Mouse (Mus musculus) A20 (cell line): ENCODE measurements at regions not wholly inside any gene's neighbourhood (a gene's known extent, or its start where the extent isn't known, plus 50 kb on each side); places are given as distances from the start of the nearest gene placed in this dataset.
"Not testable (repeated sequence)": the region's sequence is repeated elsewhere in the genome, so short reads cannot be mapped to it uniquely, and the experiment has no call there.

Source experiments
- DNase-seq: peaks from one replicate; pipeline ENCODE4 v3.0.0-alpha.2; 2011; ENCODE audit warnings: low read depth, low spot score

DNA sequence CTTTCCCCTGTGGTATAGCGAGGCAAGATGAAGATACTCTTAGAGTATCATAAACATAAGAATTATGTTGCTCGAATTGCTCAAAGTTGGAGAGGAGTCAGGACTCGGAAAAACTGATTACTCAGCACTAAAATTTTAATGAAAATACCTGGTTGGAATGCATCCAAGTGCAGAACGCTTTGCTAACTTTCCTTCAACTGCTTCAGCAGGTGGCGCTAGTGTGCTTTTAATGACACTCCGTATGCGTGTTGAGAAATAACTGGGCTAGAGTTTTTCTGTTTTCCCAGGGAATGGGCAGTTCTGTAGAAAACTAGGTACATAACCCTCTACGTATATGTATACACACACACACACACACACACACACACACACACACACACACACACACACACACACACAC is 221.0 kb downstream of the Grxcr1 start:
- peak; percentile 60 for DNase-seq

DNA sequence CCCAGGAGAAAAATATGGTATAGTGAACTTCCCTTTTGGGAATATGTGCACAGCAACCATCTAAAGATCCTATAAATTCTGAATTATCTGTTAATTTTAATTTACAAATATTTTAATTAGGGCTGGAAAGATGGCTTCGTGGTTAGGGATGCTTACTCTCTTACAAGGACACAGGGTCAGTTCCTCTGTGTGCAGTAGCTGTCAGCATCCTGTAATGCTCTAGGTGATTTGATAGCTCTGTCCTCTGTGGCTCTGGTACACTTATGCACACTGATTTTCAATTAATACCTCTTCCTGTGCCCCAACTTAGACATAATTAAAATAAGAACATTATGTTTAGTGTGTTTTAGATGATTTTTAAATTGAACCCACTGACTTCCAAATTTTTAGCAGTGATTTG is 221.8 kb downstream of the Grxcr1 start:
- DNase-seq: no peak

DNA sequence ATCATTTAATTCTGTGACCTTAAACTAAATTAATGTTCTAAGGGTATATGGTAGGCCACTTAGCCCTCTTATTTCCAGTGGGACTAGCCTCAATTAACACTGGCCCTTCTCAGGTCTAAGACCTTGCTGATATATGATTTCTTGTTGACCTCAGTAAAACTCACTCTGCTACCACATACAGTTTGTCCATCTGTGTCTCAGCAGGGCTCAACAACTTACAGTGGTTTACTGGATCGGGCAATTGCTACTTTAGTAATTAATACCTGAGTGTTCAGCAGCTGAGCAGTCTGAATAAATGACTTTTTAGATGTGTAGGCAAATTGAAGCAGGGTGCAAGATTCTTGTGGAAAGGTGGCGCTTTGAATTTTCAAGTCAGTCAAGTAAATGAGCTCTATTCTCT is 222.5 kb downstream of the Grxcr1 start:
- DNase-seq: no peak

DNA sequence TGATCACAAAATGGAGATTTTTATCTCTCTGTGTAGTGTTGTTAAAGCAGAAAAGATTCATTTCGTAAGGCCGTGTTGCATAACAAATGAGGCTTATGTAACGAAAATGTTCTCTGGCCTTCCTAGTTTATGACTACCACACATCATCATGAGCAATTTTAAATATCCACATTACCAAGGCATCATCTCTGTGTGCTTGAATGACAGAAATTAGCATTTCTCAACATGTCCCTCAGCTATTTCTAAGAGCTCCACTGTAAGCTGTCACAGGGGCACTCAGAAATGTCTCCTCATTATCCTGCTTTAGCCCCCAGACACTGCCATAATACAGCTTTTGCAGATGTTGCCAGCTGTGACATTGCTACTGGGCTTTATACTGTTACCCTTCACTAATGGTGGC is 232.6 kb downstream of the Grxcr1 start:
- DNase-seq: no peak

DNA sequence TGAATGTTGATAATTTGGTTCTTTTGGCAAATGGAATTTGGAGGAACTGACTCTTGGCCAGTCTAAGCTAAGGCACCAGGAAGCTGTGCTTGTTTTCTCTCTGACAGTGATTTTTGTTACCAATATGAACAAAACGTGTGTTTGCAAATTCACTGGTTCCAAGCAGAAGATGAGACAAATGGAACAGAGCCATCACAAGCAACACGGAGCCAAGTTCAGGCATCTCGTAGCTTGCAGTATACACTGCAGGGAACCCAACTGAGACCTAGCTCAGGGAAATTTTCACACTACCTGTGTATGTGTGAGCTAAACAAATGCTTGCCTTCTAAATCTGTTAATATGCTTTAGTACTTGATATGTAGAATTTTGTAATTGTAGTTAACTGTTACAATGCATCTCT is 242.6 kb downstream of the Grxcr1 start:
- no peak for DNase-seq

DNA sequence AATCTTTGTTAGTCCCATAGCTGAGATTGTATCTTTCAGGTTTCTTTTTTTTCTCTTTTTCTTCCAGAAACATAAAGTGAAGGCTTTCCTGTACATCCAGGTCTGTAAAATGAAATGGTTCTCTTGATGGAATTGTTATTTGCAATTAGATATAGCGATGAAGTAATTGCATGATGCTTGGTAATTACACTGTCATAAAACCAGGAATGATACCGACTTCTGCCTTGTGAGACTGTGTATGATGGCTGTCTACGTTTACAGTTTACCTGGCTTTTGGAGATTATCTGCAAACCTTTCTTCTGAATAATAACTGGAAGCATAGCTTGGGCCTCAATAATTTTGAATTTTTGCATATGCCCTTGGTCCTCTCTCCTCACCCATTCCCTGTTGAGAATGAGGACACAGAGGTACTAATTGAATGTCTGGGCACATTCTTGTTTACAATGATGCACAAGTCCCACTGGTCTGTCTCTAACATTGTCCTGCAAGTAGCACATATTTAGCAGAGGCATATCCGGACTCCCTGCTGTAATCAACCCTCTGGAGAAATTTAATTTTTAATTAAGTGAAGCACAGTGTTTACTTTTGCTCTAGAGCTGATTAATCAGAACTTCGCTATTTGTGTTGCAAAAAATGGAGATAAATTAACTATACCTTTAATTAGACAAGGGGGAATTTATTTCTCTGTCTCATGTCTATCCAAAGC is 244.1 kb downstream of the Grxcr1 start:
- no peak for DNase-seq

DNA sequence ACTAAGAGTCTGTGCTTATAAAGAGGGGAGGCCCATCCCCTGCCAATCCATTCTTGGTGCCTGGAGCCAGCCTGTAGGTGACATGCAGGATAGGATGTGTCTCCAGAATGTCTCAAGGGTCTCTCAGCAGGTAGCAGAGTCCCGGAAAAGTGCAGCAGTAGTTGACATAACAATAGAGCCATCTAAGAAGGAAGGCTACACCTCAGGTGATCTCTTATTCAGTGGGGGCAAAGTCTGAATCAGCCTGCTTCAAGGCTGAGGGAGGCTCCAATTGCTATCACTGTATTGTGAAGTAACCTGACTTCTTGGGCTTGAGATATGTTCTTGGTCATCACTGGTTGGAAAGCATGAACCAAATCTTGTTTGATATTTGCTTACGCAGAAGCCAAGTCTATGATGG is 264.1 kb downstream of the Grxcr1 start:
- DNase-seq: peak; percentile 4

DNA sequence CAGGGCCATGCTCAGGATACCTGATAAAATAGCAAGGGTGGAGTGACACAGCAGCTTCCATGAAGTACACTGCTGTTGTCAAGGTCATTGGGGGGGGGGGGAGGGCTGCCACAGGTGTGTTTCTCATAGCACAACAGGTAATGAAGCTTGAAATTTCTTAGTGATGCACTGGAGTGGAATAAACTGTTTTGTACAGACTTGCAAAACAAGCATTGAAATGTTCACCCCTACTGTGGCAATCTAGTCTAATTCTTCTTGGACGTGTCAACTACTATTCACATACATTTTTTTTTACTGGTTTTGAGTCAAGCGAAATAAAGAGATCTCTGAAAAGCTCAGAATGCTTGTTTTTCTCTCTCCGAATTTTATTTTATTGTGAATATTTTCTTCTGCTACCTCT is 281.6 kb downstream of the Grxcr1 start:
- no peak for DNase-seq

DNA sequence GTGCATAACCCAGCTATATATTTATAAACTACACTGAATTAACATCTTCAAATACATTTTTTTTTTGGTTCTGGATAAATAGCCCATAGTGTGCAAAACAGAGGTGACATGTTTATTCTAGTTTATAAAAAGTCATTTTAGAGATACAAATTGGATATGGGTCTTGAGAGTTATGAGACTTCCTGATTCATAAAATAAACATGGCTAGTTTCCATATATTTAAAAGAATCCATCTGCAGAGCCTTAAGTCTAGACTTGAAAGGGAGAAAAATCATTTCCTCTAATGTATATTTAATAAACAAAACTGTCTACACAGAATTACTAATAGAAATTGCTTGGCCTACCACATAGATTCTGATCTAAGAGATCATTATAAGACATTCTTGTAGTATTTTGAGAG is 287.3 kb downstream of the Grxcr1 start:
- no peak for DNase-seq

DNA sequence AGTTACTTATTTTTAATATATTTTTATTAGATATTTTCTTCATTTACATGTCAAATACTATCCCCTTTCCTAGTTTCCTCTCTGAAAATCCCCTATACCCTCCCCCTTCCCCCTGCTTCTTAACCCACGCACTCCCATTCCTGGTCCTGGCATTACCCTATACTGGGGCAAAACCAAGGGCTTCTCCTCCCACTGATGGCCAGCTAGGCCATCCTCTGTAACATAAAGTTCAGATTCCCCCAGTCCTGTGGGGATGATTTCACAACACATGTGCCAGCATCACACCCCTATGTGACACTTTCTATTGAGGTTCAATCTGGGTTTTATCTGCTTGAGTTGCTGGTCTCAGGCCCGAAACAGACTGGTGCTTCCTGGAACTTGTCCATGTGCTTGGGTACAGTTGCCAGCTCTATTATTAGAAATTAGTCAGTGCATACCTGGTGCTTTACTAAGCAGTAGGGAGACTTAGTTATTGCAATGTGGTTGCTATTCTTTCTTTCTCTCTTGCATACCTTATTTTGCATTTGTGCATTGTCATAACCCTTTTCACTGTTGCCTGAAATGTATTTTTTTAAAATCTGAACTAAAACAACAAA is 295.5 kb downstream of the Grxcr1 start:
- no peak for DNase-seq

DNA sequence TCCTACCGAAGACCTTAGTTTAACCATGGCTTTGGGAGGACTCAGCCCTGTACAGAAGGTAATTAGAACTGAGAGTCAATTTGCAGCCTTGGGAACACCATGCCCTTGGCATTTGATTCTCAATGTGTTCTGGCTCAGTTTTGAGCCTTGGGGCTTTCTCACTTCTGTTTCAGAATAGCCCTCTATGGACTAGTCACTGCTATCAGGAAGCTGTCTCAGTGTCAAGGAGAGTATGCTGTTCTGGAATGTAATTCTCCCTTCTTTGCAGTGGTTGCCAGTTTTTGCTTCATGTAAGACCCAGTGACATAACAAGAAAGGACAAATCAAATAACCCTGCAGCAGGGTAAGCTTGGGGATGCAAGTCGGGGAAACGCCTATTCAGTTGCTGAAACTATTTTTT is 297.7 kb downstream of the Grxcr1 start:
- no peak for DNase-seq

DNA sequence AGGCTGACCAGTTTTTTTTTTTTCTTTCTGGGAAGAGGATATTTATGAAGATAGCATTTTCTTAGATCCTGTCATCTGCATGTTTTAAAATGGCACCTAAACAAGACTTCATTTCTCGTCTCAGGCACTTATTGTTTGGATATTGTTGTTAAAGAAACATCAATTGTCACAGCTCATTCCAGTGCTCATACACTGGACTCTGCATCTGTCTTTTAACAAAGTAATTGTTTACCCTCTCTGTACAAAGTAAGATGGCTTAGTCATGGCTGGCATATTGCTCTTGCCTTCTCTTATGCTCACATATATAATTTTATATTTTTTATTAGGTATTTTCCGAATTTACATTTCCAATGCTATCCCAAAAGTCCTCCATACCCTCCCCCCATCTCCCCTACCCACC is 298.2 kb downstream of the Grxcr1 start:
- DNase-seq: no peak

DNA sequence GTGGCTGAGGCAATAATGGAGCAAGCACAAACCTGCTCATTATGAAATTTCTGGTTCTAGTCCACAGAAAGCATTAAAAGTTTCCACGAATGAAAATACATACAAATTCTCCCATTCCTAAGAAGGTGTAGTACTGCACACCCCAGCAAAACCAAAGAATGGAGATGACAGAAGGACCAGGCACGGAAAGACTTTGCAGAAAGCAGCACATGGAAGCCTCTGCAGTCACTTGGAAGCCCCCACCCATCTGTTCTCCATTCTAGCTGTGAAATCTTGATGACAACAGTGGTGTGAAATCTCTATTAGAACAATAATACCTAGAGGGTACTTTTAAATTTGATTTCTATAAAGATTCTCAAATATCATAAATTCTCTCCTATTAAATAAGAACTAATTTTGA is 319.3 kb downstream of the Grxcr1 start:
- DNase-seq: no peak

DNA sequence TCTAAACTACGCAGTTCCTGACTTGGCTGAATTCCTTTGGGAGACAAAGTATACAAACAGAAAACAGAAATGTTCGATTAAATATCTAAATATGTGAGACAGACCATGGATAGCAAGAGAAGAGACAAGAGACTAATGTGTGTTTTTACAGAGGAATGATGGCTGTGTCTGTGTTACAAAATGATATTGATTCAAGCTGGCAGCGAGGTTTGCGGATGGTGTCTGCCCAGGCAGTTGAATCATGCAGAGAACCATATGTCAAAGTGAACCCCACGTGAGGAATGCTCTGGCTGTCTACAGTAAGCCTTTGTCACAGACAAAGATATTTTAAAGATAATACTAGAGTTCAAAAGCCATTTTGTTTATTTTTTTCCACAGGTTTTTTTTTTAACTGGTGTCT is 320.2 kb downstream of the Grxcr1 start:
- no peak for DNase-seq

DNA sequence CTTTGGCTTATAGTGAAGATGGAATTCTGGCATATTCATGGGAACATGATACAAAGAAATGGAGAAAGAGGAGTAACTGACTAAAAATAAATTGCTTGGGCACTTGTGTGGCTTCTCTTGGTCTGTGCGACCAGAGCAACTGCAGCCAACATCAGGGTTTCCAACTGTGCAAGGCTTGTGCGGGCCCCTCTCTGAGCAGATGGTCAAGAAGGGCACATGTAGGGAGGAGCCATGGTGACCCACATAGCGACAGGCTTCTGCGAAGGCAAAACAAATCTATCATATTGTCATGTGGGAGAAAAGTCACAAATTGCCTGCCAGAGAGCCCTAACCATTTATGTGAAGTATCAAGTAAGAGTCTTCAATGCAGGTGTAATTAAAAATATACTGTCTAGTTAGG is 321.6 kb downstream of the Grxcr1 start:
- DNase-seq: no peak

DNA sequence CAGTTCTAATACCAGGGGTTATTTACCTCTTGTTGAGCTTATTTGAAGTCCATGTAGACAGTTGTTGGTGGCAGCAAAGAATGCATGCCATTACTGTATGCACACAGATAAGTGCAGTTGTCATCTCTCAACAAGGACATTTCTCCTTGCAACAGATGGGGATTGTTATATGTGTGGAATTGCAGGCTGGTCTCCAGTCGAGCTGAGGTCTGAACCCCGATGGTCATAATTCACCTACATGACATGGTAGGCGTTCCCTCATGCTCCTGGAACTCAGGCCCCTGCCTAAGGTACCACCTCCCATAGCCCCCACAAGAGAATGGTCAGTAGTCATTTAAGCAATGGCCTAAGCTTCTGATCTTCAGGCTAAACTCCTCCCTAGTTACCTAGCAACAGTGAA is 322.2 kb downstream of the Grxcr1 start:
- DNase-seq: not testable (repeated sequence)

DNA sequence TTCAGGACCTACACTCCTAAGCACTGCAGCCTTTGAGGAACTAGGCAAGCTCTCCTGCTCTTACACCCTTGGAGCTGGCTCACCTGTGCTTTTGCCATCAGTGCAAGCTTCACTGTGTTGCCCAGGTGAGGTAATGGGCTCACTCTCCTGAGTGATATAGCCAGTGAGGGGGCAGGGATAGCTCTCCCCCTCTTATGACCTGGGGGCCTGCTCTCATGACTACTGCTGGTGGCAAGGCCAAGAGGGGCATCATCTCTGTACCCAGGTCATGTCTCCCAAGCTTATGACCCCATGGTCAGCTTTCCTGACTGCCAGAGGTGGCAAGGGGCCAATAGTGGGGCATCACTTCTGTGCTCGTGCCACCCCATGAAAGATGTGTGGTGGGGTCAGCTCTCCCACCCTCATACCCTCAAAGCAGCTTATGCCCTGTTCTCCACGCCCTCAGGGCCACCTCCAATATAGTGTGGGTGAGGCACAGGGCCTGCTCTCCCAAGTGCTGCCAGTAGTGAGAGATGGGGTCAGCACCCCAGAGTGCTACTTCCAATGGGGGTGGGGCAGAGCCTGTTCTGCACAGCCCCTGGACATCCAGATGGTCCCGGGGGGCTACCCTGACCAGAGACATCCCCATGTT is 330.1 kb downstream of the Grxcr1 start:
- no peak for DNase-seq

DNA sequence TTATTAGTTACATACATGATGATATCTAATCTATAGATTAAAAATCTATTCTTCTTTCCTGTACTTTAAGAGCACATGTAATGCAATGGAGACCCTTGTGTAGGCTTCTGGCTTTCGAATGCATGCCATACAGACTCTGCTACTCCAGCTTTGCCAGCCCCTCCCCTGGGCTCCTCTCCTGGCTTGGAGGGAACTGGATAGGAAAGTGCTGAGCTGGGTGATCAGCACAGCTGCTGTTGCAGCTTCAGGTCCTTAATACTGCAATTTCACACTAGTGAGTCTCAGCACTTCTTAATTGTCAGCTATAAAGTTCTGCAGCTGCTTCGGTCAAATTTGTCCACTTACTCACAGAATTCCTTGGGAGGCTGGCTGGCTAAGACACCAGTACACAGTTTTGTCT is 341.4 kb downstream of the Grxcr1 start:
- DNase-seq: no peak
